Mouse (Mus musculus) CD4-positive helper T cell, adult 2 months (primary cell): ENCODE results near the gene Ifi206.
"Not testable (repeated sequence)": the region's sequence is repeated elsewhere in the genome, so short reads cannot be mapped to it uniquely, and the experiment has no call there.

Source experiments
- DNase-seq: peaks from one replicate; pipeline ENCODE4 v3.0.0-alpha.2; 2012; ENCODE audit warnings: low read depth, missing footprints, low spot score

Ifi206 gene

DNA sequence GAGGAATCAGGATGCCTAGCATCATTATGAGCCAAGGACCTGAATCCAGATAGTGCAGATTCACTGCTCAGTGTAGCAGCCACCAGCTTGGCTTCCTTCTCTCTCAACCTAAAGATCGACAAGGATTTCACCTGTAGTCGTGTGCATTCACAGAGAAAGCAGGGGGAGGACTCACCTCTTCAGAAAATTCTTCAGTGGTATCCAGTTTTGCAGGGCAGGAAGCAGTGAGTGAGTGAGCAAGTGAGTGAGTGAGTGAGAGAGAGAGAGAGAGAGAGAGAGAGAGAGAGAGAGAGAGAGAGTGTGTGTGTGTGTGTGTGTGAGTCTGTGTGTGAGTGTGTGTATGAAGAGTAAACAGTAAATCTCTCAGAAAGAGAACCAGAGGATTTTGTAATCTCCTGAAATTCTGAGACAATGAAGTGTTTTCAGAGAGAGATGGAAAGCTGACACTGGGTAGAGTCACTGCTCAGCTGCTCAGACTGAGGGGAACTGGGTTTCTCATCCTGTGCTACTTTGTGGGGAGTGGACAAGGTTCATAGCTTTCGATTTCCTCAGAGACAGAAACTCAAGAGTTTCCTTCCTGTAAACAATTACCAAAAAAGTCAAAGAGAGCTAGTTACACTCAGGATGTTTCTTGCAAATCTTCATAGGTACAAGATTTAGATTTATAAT is at the start of gene Ifi206:
TSS of gene Ifi206 (minus strand) at position 230 of the 669 bp plus-strand sequence.
- DNase-seq = peak; percentile 73

DNA sequence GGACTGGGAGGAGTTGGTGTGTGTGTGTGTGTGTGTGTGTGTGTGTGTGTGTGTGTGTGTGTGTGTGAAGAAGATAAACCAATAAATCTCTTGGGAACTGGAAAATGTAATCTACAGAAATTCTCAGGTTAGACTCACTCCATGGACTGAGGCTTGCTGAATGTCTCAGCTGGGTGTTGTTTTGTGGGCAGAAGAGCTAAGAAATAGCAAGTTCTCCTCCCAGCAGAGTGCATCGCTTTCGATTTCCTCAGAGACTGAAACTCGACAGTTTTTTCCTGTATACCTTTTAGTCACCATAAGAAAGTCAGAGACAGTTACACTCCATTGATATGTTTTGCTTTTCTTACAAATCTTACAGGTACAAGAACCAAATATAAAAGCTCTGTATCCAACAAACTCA is 45.0 kb upstream of the Ifi206 start, which contains the start of gene Ifi214:
TSS of gene Ifi214 (minus strand) at position 167 of the 400 bp plus-strand sequence.
- DNase-seq = peak; percentile 60

DNA sequence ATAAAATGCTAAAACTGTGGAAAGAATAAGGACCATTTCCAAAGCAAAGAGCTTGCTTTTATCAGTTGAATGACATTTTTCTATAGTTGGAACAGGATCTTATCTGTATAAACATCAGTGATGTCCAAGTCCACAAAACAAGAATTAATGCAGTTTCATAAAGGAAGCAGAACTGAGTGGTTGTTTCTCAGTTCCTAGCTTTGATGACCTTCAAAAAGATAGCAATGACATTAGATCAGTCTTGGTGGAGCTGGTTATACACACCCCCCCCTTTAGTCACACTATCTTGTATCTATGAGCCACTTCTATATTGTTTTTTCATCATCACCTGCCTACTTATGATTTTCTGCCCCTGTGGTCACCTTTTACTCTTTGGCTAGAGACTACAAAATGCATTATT is 30.6 kb upstream of the Ifi206 start:
- no peak for DNase-seq

DNA sequence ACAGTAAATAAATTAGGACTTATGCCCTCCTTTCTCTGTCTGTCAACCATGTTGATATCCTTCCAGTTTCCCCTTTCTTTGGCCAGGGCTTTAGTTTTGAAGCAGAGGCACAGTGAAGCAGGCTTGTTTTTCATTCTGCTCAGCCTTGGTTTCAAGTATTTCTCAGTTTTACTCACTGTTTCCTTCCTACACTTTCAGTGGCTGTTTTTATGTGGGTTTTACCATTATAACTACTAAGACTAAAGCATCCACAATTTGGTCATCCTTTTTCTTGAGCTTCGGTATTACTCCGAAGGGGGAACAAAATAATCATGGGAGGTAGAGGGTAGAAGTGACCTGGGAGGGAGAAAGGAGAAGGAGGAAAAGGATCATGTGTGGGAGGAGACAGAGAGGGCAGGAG is 19.8 kb upstream of the Ifi206 start:
- DNase-seq = peak; percentile 51

DNA sequence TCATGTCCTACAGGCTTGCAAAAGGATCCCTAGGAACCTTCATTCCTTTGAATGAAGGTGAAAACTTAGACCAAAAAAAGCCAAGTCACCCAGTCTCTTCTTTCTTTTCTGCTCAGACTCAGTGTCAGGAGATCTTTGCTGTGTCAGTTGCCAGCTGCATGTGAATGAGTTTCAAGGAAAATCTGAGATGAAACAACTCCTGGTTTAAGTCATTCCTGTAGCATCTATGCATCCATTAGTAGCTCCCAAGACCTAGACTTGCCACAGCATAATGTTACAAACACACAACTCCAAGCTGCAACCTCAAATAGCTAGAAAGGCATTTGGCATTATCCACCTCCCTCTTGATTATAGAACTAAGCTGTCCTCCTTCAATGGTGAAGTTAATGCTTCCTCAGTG is 642 bp upstream of the Ifi206 start:
- peak; percentile 25 for DNase-seq

DNA sequence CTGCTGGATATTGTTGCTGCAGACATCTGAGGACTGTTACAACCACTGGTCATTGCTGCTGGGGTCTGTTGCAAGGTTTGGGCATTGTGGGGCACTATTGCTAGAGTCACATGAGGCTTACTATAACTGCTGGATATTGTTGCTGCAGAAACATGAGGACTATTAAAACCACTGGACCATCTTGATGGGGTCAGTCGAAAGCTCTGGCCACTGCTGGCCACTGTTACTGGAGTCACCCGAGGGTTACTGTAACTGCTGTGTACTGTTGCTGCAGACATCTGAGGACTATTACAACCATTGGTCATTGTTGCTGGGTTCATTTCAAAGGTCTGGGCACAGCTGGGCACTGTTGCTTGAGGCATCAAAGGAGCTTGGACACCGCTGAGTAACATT is 9.7 kb downstream of the Ifi206 start:
- not testable (repeated sequence) for DNase-seq

DNA sequence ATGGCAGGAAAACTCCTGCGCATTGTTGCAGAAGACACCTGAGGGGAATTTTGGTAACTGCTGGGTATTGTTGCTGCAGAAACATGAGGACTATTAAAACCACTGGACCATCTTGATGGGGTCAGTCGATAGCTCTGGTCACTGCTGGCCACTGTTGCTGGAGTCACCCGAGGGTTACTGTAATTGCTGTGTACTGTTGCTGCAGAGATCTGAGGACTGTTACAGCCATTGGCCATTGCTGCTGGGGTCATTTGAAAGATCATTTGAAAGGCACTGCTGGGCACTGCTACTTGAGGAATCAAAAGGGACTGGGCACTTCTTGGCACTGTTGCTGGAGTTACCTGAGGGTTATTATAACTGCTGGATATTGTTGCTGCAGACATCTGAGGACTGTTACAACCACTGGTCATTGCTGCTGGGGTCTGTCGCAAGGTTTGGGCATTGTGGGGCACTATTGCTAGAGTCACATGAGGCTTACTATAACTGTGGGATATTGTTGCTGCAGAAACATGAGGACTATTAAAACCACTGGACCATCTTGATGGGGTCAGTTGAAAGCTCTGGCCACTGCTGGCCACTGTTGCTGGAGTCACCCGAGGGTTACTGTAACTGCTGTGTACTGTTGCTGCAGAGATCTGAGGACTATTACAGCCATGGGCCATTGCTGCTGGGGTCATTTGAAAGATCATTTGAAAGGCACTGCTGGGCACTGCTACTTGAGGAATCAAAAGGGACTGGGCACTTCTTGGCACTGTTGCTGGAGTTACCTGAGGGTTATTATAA is 10.3 kb downstream of the Ifi206 start:
- not testable (repeated sequence) for DNase-seq

DNA sequence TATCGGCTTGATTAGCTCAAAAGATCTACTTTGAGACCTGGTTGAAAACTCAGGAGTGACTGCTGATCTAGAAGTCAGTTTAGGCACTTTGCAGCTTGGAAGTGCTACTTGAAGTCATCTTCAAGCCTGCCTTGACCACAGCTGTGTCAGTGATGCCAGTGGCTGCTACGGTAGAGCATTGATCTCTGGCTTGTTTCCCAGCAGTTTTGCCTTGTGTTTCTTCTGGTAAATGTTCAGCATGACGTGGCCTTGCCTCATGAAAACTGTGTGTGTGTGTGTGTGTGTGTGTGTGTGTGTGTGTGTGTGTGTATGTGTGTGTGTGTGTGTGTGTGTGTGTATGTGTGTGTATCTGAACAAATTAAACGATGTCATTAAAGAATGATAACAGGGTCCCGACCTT is 34.1 kb downstream of the Ifi206 start:
- DNase-seq = no peak

DNA sequence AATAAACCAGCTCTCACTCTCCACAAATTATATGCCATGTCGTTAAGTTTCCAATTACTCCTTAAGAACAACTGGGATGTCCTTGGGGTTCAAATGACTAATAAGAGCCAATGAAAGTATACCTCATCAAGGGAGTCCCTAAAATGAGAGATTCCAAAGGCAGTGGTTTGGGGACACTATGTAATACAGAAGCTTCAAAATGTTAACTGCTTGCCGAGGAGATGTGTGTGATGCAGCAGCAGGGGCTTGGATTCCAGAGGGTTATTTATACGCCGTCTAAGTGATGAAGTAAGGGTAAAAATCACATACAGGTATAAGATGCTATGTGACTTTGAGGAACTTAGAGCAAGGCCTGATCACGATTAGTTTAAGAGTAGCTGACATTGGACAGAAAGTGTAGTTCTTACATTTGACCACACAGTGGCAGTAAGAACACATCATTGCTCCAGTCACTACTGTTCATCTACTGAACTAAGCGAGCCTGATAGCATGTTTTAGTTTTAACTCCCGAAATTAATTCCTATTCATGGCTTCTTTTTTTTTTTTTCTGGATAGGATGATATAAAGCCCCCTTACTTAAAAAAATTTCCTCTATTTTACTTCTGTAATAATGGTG is 34.6 kb downstream of the Ifi206 start:
- DNase-seq = peak; percentile 65

DNA sequence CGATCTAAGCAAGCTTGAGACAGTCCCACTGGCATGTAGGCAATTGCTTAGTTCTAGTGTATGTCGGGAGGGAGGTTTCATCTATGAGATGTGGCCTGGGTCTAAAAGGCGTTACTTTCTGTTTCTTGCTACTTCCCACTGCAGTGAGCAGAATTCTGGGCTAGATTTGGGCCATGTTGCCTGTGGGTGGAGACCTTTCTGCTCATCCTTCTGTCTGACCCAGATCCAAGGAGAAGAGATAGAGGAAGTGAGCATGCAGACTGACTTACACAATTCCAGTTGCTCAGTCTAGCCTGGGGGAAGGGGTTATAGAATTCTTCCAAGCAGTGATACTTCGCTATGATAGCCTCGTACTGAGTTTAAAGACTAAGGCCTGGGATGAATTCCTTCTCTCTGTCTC is 39.2 kb downstream of the Ifi206 start:
- DNase-seq = no peak

DNA sequence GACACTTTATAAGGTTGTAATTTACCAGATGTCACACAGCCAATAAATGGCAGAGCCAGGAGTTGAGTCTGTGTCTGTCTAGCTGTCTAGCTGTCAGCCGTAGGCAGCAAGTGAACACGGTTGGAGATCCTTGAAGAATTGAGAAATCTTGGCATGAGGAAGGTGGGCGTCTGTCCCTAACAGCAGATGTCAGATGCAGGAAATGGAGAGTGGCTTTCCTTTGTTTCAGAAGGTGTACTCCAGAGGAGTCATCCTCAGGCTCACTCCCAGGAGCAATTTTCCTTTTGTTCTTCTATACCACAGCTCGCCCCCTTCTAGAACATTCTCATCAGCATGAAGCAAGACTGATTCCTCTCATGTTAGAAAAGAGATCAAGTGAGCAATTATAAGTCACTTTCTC is 40.2 kb downstream of the Ifi206 start:
- no peak for DNase-seq

DNA sequence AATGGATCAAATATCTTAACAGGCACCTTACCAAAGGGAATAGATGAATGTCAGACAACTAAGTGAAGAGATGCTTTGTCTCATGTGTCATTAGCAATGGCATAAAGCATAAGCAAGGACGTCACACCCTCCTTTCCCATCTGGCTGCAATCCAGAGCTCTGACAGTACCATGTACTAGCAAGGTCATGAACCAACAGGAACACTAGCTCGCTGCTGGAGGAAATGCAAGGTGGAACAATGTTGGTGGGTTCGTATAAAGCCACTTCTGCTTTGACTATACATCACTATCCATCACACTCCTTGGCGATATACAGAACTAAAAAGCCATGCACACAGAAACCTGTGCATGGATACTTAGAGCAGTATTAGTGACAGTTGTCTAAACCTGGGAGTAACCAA is 43.8 kb downstream of the Ifi206 start:
- no peak for DNase-seq

DNA sequence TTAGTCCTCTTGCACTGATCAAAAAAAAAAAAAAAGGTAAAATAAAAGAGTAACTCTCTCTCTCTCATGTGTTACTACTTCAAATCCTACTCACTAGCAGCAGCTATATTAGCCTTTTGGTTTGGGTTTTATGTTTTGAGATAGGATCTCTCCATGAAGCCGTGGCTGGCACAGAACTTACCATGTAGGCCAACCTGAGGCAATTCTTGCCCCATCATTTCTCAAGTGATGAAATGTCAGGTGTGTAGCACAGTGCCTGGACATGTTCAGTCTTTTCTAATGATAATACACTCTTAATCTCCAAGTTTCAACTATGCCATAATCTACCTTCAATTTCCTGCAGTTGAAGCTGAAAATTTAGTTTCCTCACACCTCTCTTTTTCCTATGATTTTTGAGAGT is 47.8 kb downstream of the Ifi206 start:
- DNase-seq = no peak

DNA sequence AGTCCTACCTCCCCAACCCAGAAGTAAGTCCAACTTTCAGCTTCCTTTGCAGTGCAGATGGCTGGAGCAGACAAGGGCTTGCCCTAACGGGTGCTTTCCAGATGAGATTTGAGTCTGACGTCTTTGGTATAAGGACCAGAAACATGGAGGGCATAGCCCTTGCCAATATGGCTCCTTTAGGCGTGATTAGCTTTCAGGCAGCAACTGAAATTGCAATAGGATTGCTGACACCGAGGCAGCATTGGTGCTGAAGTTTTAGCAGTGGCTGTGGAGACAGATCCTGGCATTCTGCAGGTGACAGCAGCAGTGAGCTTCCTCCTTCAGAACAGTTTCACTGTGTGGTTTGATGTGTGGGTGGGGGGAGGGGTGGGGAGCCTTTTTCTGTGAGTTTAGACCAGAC is 49.6 kb downstream of the Ifi206 start:
- DNase-seq = peak; percentile 78

DNA sequence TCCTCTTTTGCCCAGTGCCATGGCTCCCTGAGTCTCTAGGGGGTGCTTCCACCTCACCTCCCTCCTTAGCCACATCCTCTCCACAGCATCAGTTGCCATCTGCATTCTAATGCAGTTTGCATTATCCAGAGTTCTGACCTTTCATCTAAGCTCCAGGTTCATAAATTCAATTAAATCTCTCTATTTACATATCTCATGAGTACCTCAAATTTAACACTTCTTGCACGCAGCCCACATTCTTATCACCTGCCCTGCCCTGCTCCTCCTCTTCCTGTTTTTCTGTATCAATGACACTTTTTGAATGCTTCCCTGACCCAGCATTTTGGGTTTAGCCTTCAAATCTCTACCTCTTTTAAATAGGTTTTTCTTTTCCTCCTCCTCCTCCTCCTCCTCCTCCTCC is 50.2 kb downstream of the Ifi206 start:
- peak; percentile 62 for DNase-seq

DNA sequence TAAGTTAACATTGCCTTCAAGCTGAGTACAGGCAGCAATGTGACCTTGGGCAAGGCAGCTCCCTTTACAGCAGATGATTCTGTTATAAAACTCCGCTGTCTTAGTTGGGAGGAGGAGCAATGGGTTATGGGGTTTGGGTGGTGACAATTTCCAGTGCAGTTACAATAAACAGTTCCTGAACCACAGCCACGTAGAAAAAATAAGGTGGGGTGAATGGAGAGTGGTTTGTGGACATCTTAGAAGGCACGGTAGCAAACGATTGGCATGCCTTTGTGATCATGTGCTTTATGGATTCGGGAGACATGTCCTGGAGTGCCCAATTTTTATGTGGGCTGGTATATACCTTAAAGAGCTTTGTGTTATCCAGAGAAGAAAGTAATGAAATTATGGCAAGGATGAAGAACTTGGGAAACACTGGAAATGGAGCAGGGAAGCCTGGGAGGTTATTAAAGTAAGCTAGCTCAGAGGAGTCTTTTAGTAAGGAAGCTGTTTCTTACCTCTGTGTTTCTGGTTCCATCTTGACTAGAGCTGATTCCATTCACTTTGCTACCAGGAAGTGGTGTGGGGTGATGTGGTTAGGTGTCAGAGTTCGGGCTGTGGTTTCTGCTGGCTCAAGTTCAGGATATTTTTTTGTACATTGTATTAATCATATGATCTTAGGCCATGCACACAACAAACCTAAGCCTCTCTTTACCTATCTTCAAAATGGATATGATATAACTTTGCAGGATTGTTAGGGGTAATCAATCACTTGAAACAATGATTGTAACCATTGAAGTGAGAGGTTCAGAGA is 53.5 kb downstream of the Ifi206 start:
- DNase-seq = peak; percentile 81

DNA sequence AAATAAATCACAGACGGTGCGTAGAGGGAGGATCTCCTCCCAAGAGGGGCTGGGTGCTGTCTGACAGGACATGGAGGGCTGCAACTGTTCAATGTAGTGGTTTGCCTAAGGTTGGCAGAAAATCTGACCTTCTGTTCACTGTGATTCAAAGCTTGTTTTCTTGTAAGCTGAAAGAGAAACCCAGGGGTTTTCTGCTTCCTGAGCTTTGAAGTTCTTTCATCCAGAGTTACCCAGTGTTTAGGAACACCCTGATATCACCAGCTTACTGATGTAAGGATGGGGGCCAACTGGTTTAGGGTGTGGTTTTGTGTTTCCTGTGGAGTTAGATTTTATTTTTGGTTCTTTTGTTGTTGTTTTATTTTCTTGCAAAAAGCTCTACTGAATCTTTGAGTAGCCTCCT is 58.4 kb downstream of the Ifi206 start:
- peak; percentile 78 for DNase-seq

DNA sequence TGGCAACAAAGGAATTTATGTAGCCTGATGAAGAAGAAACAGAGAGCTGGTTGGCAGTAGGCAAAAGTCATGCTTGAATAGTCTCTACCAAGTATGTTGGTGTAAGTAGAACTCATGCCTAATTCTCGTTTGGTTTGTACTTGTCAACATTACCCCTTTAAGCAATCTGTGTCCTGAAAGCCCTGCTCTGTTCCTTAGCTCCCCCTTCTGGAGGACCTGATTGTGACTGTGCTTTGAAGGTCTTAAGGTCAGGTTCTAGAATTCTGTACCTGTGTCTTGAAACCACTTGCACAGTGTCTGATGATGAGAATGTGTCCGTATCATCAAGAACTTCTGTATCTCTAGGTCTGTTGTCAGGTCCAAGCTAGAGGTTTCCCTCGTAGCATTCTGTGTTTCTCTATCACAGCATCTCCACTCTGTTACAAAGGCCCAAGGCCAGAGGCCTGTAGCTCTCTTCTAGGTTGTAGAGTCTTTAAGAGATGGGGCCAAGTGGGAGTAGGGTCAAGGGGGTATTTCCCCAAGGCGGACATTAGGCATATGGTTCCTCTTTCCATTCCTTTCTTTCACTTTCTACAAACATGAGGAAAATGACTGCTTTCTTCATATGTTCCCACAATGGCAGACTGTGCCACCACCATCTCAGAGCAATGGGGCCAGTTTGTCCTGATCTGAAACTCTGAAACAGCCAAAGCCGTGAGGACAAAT is 60.7 kb downstream of the Ifi206 start:
- peak; percentile 43 for DNase-seq

DNA sequence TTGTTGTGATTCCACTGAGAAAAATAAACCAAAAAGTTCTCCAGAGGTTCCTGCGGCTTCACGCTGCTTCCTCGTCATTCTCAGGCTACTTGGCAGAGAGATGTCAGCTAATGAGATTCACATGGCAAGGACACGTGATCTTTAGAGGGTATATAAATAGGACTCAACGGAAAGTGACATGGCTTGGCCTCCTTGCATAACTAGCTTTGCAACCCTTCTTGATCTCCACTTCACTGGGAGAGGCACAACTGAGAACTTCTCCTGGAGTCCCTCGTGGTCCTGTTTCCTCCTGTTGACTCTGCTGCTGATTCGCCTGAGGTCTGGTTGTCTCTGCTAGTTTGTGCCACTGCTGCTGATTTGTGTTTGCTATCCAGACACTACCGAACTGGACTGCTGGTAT is 63.5 kb downstream of the Ifi206 start:
- DNase-seq = no peak

DNA sequence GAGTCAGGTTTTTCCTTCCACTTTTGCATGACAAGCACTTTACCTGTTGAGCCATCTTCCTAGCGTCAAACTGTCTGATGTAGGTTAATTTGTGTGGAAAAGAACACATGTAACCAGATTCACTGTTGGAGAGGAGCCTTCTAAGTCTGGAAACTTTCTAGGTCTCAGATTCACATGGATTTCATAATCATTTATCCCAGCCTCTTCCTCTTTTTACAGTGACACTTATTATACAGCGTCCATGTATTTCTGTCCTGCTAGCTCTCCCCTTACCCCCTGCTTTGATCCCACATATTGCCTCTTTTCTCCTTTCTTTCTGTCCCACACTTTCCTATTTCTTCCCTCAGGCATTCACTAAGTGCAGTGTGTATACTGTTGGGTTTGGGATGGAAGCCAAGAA is 64.5 kb downstream of the Ifi206 start:
- DNase-seq = no peak

DNA sequence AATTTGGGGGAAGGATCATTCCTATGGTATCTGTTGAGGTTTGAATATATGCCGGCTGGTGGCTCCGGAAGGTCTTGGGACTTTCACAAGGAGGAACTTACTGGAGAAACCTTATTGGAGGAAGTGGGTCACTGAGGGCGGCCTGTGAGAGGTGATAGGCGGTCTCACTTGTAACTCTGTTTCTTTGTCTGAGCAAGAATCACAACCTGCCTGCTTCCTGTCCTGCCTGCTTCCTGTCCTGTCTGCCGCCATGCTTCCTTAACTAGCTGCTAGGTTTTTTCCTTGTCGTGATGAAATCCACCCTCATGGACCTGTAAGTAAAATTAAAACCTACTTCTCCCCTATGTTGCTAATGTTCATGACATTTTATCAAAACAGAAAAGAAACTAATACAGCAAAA is 70.5 kb downstream of the Ifi206 start:
- peak; percentile 83 for DNase-seq
